Mouse (Mus musculus) CD8-positive naive resting alpha-beta T cell, adult 57 days (primary cell): ENCODE data around the gene Gm10447. TPM values are rescaled to one million over a fixed set of nuclear protein-coding genes. Genes with fewer than 3 reads are reported as not detected.

Experiments
- total RNA-seq: library from RNA; stranded (reverse); gene quantifications from one replicate; pipeline ENCODE4 v1.2.4, GENCODE M21; 2023

Gm10447 gene
- not detected for total RNA-seq

DNA sequence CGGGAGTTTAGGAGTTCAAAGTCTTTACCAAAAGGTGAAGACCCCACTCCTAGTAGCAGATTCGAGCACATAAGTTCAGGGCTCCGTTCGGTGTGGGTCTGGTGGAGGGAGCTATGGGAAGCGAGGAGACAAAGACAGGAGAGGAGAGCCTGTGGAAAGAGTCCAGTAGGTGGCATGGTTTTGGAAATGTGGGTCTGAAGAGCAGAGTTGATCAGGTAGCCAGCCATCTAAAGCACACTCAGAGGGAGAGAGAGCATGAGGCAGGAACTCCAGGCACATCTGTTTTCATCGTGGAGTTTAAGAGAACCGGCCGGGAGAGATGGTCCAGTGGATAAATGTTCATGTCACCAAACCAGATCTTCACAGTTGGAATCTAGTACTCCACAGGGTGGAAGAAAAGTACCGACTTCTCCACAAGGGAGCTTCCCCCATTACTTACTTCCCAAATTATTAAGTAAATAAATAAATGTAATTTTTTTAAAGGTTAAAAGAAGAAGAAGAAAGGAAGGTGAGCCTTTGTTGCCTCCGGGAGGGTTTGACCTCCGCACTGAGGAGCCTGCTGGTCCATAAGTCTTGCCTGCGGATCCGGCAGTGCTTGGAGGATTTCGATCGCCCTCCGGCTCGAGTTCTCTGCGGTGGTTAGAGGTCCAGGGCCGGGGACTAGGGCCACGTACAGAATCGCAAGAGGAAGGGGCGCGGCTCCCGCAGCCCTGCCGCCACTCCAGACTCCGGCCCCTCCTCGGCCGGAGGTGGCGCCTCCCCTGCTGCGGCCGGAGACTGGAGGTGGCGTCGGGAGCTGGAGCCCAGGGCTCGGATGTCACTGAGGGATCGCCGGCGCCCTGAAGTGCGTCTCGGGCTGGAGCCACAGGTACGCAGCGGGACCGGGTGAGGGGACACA lies at the start of gene Gm10447, which contains the start of gene Shroom1:
Gene Gm10447 (minus strand): TSS at position 637 of the 898 bp plus-strand sequence.
Gene Shroom1 (plus strand): TSS at position 732 of the 898 bp plus-strand sequence.

DNA sequence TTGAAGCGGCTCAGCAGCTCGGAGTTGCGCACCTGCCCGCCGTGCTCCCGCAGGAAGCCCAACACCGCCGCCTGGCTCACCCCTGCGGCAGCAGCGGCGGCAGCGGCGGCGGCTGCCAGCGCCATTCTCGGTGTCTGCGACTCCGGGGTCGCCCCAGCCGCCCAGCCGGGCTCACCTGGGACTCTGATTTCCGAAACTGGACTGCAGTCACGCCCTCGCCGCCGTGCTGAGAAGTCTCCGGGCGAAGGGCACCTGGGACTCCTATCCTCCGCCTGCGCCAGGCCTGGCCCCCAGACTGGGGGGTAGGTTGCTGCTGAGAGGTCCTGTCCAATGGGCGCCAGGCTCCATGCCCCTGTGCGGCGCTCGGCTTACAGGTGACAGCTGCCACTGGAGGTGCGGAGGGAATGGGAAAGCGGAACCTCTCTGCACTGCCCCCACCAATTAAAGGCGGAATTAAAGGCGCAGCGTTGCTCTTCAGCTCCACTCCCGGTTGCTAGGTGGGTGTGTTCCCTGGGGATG lies 22.9 kb upstream of the Gm10447 start, which contains the start of the genes Gm9945 and Sowaha:
Gene Gm9945 (plus strand): TSS at position 384 of the 519 bp plus-strand sequence.
Gene Sowaha (minus strand): TSS at position 492 of the 519 bp plus-strand sequence.

DNA sequence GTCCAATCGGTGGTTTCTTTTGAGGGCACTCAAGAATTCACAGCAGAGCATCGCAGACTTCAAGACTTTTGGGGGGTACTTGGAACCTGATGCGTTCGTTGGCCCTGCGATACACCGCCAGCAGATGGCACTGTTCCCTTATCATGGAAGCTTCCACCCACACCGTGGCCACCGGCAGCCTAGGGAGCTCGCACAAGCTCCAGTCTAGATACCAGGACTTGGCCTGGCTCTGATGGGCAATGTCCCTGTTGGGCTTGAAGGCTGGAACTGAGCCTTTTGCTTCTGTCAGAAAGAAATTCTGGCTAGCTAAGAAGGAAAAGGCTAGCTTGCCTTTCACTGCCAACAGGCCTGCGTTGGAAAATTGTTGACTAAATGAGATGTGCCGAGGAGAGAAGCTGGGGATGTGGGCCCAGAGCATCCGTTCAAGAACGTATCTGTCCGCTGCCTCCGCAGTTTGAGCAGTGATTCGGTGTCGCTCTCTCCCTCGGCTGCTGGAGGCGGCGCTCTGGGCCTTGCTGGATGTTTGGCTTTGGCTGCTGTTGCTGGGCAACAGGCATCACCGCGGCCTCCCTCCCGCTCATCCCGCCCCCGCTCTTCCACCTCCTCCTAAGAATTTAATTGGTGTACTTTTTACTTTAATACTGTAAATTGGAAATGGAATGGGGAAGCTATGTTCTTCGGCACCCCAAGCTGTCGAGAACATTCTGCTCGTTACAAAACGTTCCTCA lies 13.2 kb upstream of the Gm10447 start, which contains the start of gene Gm9837:
Gene Gm9837 (minus strand): TSS at position 512 of the 728 bp plus-strand sequence.

DNA sequence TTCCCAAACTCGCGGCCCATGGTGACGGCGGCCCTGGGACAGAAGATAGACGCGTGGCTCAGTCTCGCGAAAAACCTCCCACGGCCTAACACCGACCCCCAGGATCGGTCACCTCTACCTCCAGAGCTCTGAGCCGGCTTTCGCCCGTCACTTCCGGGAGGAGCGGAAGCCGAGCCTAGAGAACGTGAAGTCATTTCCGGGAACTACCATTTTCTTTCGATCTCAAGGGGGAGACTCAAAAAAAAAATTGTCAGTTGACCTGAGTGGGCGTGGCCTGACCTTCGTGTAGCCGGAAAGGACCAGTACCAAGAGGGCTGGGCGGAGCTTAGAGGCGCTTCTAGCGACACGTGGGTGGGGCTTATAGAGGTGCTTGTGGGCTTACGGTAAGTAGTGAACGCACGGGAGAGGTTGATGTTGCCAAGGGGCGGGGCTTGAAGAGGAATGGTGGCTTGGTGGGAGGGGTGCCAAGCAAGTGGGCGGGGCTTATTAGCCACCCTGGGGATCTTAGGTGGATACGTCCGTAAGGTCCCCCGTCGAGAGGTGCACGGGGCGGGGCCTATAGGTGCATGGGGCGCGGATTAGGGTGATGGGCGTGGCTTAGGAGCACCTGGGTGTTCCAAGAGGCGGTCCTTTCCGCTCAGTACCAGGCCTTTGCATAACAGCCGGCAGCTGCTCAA lies 26.1 kb downstream of the Gm10447 start, which contains the start of the genes Uqcrq and Gdf9:
Gene Uqcrq (minus strand): TSS at position 162 of the 677 bp plus-strand sequence.
Gene Gdf9 (plus strand): TSS at position 354 of the 677 bp plus-strand sequence.

DNA sequence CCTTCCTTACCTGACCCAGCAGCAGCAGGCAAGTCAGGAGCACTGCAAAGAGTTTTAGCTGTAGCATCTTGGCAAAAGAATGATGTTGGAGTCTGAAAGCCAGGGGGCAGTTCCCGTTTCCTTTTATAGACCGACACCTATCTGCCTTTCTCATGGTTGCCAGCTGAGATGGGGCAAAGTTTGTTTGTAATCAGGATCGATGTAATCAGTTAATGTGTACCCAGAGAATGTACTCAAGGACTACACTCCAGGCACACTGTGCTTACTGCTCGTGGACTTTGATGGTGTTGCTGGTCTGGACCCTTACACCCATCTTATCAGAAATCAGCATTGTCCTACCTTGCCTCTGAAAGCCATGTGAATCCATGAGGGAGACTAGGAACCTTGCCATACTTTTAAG lies 33.9 kb downstream of the Gm10447 start, which contains the start of gene Leap2:
Gene Leap2 (minus strand): TSS at position 135 of the 400 bp plus-strand sequence.

Other genes with a start within 250 kb of the Gm10447 start
- gene Hspa4, start 156.7 kb downstream of the Gm10447 start, total RNA-seq: 87.1 TPM
- gene Zcchc10, start 132.4 kb downstream of the Gm10447 start, total RNA-seq: 16.2 TPM
- gene Aff4, start 106.3 kb downstream of the Gm10447 start, total RNA-seq: 162 TPM
- not detected for gene Leap2, start 33.9 kb downstream of the Gm10447 start, total RNA-seq
- gene Uqcrq, start 26.3 kb downstream of the Gm10447 start, total RNA-seq: 132 TPM
- gene Gdf9, start 26.1 kb downstream of the Gm10447 start, total RNA-seq: not detected
- not detected for gene Shroom1, start 95 bp upstream of the Gm10447 start, total RNA-seq
- not detected for gene Gm9837, start 13.4 kb upstream of the Gm10447 start, total RNA-seq
- not detected for gene Gm9945, start 23.1 kb upstream of the Gm10447 start, total RNA-seq
- gene Sowaha, start 23.2 kb upstream of the Gm10447 start, total RNA-seq: not detected
- 4.5 TPM for gene Sept8, start 62.1 kb upstream of the Gm10447 start, total RNA-seq
- gene Kif3a, start 110.3 kb upstream of the Gm10447 start, total RNA-seq: 3.5 TPM
- gene Il4, start 161.6 kb upstream of the Gm10447 start, total RNA-seq: not detected
- gene Il13, start 177.6 kb upstream of the Gm10447 start, total RNA-seq: not detected